Mouse (Mus musculus) cerebellum, postnatal 25 days (tissue): ENCODE results near the gene Cbwd1.

Experiments
- DNase-seq, 2 experiments: peaks; one replicate each; pipeline ENCODE4 v3.0.0; 2021; ENCODE audit warnings: mixed read lengths in 2 of 2

Gene Cbwd1

GRCm38 (mm10) chr19:24961172-24961962, at the start of gene Cbwd1:
Gene Cbwd1 (minus strand): TSS chr19:24961610.
- peak; percentile 95 to 97 for DNase-seq

- DNase-seq: no peak
These were observed 47.1 kb upstream of the Cbwd1 start for GRCm38 (mm10) chr19:25008509-25008908.

DNA sequence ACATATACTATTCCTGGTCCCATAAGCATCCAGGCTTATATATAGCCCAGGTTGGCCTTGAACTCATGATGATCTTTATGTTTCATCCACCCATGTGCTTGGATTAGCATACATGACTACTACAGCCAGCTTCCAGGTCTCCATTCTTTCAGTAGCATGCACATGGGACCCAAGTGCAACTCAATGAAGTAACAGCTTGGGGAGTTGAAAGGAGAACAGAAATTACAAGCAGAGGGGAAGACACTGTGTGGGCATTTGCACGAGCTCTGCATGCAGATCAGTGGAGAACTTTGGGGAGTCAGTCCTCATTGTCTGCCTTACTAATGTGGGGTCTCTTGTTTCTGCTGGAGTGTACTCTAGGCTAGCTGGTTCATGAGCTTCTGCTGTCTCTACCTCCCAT, 45.3 kb upstream of the Cbwd1 start:
- DNase-seq: no peak

DNA sequence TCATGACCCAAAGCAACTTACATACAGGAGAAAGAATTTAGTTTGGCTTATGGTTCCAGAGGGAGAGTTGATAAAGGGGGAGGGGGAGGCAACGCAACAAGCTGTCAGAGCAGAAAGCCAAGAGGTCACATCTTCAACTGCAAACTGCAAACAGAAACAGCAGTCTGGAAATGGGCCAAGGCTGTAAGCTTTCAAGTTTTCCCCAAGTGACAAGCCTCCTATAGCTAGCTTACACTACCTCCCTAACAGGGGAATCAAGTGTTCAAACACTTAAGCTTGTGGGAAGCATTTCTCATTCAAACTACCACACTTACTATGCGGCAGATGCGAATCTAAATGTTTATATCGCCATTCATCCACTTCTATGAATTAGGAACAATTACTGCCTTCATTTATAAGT, 42.4 kb upstream of the Cbwd1 start:
- DNase-seq: no peak

DNA sequence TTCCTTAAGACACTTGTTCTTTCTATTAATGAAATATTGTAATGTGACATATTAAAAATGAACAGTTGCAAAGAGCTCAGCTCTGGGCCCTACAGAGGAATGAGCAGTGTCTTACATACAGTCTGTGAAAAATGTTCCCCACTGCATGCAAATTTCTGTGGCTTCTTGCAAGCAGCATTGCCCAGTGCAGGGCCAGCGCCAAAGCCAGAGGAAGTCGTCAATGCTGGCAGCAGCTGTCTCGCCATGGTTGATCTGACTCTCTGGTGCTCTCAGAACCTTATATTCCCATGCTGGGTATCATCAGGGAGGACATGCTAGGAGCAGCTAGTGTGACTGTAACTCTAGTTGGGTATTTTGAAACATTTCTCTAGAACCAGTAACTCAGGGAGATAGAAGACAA, 41.4 kb upstream of the Cbwd1 start:
- DNase-seq: no peak

DNA sequence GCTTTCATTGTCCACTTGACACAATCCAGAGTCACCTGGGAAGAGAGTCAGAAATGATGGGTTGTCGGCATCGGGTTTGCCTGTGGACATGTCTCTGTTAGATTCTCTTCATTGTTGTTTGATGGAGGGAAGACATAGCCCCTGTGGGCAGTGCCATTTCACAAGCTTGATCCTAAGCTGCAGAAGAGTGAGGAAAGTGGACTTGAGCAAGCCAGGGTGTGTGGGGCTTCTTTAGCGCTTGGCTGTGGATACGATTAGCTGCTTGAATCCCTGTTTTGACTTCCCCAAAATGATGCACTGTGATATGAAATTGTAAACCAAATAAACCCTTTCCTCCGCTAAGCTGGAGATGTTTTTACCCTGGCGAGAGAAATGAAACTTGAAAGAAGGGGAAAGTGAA, 40.6 kb upstream of the Cbwd1 start:
- DNase-seq: no peak

GRCm38 (mm10) chr19:25000153-25000552, 38.7 kb upstream of the Cbwd1 start:
- DNase-seq: no peak

GRCm38 (mm10) chr19:24999201-24999886, 37.9 kb upstream of the Cbwd1 start, which contains the start of gene Dock8:
Gene Dock8 (plus strand): TSS chr19:24999534.
- peak; percentile 37 to 61 for DNase-seq

DNA sequence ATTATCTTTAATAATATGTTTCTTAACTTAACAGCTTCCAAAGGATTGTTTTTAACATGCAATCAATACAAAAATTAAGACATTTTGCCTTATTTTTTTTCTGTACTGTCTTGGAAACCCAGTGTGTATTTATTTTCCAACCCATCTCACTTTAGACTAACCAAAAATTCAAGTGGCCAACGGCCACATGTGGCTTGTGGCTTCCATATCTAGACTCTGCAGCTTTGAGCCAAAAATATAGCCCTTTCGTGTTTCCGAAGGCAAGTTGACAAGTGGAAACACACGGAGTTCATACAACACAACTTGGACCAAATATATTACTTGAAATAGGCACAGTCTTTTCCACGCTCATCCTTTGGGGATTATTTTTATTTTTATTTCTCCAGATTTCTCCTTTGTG, 37.2 kb upstream of the Cbwd1 start:
- DNase-seq: no peak

DNA sequence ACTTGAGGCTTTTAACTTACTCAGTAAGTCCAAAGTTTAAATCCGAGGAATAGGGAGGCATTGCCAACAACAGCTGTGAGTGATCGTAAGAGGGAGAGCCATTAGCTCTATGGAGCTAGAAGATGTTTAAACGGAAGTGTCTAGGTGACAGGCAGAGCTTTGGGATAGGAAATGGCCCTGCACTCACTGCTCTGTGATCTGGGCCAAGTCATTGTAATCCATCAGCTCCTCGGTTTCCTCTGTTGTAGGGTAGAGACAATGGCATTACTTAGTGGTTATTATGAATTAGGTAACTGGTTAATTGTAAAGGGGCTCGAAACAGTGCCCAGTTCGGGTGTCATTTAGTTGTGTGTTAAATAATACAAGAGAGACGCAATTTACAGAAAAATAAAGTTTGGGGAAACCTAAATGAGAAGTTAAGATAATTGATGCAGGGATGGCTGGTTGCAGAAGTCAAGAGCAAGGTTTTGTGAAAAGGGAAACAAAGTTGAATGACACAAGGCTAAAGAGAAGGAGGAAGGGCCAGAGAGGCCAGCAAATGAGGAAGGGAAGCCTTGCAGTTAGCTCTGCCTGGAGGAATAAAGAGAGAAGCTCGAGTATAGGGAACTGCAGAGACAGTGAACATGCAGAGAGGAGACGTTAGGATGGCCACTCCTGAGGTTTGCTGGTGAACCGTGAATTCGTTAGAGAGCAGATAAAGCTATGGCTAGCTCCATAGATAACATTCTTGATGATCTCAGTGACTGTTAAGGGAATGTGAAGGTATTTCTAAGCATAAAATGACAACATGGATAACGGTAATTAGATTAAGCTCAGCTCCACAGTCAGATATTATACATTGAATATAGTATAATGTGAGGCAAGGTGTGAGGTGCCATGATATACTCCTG, 35.6 kb upstream of the Cbwd1 start:
- no peak for DNase-seq

DNA sequence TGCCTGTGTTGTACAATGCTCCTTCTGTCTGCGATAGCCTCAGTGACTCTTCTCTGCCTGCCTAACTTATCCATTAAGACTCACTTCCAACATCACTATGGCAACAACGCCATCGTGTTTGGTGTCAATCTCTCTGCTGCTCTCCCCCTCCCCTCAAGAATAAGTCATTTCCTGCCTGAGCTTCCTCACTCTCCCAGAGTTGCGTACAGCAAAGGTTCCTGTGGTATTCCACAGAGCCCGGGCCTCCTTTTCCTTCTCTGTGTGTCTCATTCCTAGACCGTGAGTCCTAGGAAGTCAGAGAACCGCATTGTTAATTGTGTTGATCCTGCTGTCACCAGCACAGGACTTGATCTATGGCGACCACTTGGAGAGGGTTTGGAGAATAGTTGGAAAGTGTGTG, 33.5 kb upstream of the Cbwd1 start:
- DNase-seq: no peak

- no peak for DNase-seq
These were observed 32.1 kb upstream of the Cbwd1 start for GRCm38 (mm10) chr19:24993526-24993925.

DNA sequence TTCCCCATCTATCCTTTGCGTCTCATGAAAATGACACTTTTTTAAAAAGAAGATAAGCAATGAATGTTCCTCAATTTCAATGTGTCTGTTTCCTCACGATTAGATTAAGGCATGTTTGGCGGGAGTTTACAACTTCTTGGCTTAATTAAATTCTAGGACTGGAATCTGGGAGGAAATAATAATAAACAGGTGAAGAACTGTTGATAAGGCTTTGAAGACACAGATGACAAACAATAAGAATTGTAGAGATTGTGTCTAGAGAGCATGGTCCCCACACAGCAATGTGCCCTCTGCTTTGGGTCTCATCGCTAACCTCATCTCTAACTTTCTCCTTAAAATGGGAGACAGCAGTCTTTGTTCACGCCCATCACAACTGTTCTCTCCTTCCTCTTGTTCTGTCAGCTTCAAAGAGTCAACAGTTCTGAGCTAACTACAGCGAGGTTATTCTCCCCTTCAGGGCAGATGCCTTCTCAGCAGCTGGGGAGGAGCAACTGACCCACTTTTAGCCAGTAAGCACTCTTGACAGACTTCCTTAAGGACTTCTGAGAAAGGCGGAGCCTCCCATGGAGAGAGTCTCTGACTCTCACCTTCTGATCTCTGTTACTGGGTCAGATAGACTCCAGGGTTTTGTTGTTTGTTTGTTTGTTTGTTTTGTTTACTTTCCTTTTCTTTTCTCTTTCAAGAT, 28.9 kb upstream of the Cbwd1 start:
- no peak for DNase-seq

DNA sequence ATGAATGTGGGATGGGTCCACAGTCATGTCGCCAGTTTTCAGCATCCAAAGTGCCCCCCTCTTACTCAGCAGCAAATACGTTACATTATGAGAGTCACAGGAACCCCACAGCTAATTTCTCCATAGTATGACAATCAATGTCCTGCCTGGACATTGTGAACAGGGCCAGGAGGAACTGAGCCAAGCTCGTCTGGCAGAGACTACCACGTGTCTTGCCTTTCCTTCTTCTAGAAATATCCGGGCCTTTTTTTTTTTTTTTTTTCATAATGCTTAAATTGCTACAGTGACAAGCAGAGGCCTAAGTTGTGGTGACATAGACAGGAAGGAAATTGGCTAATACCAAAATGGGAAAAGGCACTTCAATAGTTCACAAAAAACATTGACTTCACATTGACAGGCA, 27.4 kb upstream of the Cbwd1 start:
- DNase-seq: no peak

DNA sequence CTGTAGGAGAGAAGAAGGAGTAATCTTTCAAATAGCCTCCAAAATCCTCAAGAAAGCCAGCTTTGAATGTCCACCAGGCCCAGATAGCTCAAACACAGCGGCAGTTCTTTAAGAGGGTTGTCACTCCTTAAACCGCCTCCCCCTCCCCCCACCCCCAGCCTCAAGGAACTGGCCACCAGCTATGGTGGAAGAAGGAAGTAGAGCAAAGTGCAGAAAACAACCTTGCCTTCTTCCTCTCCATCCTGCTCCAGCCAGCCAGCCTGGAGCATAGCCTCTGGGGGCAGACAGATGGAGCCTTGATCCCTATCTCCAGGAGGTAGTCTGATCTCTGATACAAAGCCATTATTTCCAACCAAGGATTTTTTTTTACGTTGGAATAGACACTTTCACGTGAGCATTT, 25.9 kb upstream of the Cbwd1 start:
- DNase-seq: peak in 1 of 2 experiments; percentile 11

DNA sequence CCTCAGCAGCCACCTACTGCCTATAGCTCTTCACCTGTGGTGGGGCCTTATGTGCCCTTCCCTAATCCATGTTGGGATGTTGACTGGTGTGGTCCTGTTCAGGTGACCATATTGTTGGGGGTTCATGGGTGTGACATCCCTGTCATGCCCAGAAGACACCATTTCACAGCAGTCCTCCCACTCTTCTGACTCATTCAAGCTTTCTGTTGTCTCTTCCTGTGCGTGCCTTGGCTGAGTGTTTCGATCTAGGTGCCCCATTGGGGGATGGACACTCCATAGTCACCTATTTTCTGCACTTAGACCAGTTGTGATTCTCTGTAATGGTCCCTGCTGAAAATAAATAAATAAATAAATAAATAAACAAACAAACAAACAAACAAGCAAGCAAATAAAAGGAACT, 23.6 kb upstream of the Cbwd1 start:
- no peak for DNase-seq

DNA sequence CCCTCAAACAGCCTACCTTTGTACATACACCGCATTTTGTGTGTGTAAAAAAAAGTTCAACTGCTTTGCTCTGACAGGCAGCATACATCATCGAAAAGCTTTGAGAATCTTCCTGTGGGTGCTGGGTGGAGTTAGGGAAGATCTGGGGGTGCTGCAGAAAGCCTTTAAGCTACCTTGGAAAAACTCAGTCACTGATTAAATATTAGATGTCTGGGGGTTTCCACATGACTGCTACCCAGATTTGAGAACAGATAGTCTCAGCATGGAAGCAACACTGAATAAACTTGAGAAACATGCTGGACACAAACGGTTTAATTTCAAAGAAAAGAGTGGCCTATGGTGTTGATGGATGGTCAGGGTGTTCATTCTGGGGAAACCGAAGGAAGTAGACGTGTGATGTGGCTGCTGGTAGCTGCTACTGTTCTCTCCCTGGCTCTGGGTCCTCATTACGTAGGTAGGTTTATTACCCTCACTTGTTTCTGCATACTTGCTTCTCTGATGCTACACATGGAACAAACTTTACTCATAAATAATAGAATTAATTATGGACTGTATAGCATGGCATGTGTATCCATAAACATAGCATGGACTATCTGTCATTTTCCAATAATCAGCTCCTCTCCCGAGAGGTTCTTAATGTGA, 22.6 kb upstream of the Cbwd1 start:
- no peak for DNase-seq

GRCm38 (mm10) chr19:24983050-24983449, 21.6 kb upstream of the Cbwd1 start:
- no peak for DNase-seq

- DNase-seq: peak; percentile 48 to 62
These were observed 19.9 kb upstream of the Cbwd1 start for GRCm38 (mm10) chr19:24981294-24981693.

DNA sequence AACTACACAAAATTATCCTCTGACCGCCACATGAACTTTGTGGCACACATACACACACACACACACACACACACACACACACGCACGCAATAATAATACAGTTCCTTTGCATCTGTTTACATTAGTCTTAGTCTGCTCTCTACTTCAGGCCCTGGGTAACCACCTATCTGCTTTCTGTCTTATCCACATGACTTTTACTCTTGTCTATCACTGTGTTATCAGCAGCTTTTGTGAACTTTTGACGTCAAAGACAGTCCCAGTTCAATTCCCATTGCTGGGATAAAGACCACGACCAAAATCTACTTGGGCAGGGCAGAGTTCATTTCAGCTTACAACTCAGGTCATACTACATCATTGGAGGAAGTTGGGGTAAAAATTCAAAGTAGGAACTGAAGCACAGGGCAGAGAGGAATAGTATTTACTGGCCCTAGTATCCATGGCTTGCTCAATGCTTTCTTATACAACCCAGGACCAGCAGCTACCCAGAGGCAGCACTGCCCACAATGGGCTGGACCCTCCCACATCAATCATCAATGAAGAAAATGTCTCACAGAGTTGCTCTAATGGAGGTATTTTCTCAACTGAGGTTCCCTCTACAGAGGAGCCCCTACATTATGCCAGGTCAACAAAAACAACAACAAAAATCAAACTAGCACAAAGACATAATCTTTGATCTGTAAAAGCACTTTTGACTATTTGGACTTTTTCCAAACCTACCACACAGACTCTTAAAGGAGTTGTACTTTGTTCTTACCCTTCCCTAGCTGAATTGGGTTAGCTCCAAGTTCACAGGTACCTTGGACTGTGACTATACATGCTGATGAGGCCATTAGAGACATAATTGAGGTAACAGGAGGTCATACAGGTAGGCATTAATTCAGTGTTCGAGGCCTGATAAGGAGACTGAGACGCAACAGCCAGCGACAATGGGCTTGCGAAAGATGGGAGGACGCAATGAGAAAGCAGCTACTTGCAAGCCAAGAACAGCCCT, 17.7 kb upstream of the Cbwd1 start:
- DNase-seq: no peak

DNA sequence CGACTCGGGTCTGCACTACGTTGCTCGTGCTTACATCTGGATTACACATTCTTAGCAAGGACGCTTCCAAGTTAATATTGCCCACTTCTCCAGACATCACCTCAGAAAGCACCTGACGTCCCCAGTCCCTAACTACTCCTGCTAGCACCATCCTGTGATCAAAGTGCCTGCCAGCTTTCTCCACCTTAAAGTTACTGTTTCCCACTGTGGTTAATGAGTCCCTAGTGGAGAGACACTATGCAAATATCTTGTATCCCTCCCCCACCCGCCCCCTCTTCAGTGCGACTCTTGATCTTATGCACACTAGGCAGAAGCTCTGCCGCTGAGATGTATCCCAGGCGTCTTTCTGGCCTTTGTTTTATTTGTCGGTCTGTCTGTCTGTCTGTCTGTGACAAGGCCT, 16.6 kb upstream of the Cbwd1 start:
- DNase-seq: no peak
